Mouse (Mus musculus) liver, adult 2 months (tissue): ENCODE data around the gene Nup210. TPM values are rescaled to one million over a fixed set of nuclear protein-coding genes. Genes with fewer than 3 reads are reported as not detected.

Experiments
- DNase-seq: peaks from one replicate; pipeline ENCODE4 v3.0.0-alpha.2; 2011; ENCODE audit warnings: low read depth, low spot score; ENCODE audit errors: extremely low read depth
- H3K27ac ChIP-seq: fragments of 200-500 bp; replicated peaks from 2 replicates; pipeline ENCODE4 v1.5.1; 2012; ENCODE audit warnings: low read depth, mild to moderate bottlenecking, control low read depth, inconsistent platforms, low read length; ENCODE audit not compliant: insufficient read depth
- H3K27me3 ChIP-seq: fragments of 200-500 bp; 2 replicates; pipeline ENCODE4 v1.6.1; 2012; ENCODE audit warnings: mild to moderate bottlenecking, moderate library complexity, low read length, inconsistent platforms; ENCODE audit not compliant: control insufficient read depth, insufficient read depth
- H3K36me3 ChIP-seq: fragments of 200-500 bp; 2 replicates; pipeline ENCODE4 v1.6.1; 2012; ENCODE audit warnings: low read length, inconsistent platforms; ENCODE audit not compliant: control insufficient read depth, insufficient read depth
- H3K4me1 ChIP-seq: fragments of 200-500 bp; 2 replicates; pipeline ENCODE4 v1.6.1; 2011; ENCODE audit warnings: low read length; ENCODE audit not compliant: control insufficient read depth, insufficient read depth
- H3K4me3 ChIP-seq: fragments of 200-500 bp; 2 replicates; pipeline ENCODE4 v1.5.1; 2011; ENCODE audit warnings: low read depth, mild to moderate bottlenecking, control low read depth, low read length, moderate library complexity; ENCODE audit not compliant: insufficient read depth
- H3K79me2 ChIP-seq: fragments of 200-500 bp; 2 replicates; pipeline ENCODE4 v1.6.1; 2012; ENCODE audit warnings: inconsistent platforms, mild to moderate bottlenecking, low read length, moderate library complexity; ENCODE audit not compliant: control insufficient read depth, insufficient read depth
- H3K9ac ChIP-seq: fragments of 200-500 bp; 2 replicates; pipeline ENCODE4 v1.6.1; 2012; ENCODE audit warnings: low read depth, mild to moderate bottlenecking, control low read depth, inconsistent platforms, low read length
- CTCF ChIP-seq: fragments of 200-500 bp; IDR thresholded peaks from 2 replicates; pipeline ENCODE4 v1.5.1; 2011; ENCODE audit warnings: low read depth, low read length, control low read depth
- POLR2A ChIP-seq: fragments of 200-500 bp; IDR thresholded peaks from 2 replicates; pipeline ENCODE4 v1.6.1; 2011; ENCODE audit warnings: low read length, control low read depth; ENCODE audit not compliant: insufficient read depth; ENCODE audit errors: extremely low read depth
- WGBS: fragments of 180-500 bp; shearing (Covaris S2); methylation state at CpG from one replicate; pipeline ENCODE4 v1.1.7; 2018; 5-methylcytosine and 5-hydroxymethylcytosine counted together
- polyA plus RNA-seq: library from polyadenylated mRNA; depleted of rRNA; stranded (reverse); fragments of >200 nt; gene quantifications from 2 replicates; pipeline ENCODE4 v1.2.3, GENCODE M21; 2012; rRNA removed
- total RNA-seq: library from RNA; depleted of rRNA; stranded (reverse); fragments of >200 nt; gene quantifications from 2 replicates; pipeline ENCODE4 v1.2.3, GENCODE M21; 2014; rRNA removed

Nup210 gene
- total and polyA plus RNA-seq, 2 experiments, result 13.8 to 14.9 TPM

DNA sequence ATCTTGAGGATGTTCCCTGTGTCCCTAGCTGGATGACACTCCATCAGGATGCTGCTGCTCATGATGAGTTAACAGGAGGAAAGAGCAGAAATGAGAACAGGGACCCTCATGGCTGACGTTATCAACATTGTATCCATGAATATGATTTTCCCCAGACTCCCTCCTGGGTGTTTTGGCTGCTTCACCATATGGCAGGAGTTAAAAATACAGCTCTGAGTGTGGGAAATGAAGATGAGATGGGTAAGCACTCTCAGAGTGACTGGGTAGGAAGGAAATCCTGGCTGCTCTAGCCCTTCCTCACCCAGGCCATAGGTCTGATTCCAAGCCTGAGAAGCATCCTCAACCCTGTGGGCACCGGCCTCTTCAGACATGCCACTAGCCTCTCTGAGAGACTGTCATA lies 142.3 kb downstream of the Nup210 start:
- no peaks in the 10 kb centered on the region for H3K36me3 ChIP-seq
- no peak overlapping the region for H3K4me3 ChIP-seq
- no peaks in the 10 kb centered on the region for H3K79me2 ChIP-seq
- H3K4me1 ChIP-seq, result no peaks in the 10 kb centered on the region
- WGBS, result 89% methylated on average over 2 of the region's 2 CpGs
- no peak for DNase-seq
- TF ChIP-seq CTCF, result no peak
- TF ChIP-seq POLR2A, result no peak
- no peaks in the 10 kb centered on the region for H3K27me3 ChIP-seq
- no peak overlapping the region for H3K27ac ChIP-seq
- H3K9ac ChIP-seq, result no peak overlapping the region

DNA sequence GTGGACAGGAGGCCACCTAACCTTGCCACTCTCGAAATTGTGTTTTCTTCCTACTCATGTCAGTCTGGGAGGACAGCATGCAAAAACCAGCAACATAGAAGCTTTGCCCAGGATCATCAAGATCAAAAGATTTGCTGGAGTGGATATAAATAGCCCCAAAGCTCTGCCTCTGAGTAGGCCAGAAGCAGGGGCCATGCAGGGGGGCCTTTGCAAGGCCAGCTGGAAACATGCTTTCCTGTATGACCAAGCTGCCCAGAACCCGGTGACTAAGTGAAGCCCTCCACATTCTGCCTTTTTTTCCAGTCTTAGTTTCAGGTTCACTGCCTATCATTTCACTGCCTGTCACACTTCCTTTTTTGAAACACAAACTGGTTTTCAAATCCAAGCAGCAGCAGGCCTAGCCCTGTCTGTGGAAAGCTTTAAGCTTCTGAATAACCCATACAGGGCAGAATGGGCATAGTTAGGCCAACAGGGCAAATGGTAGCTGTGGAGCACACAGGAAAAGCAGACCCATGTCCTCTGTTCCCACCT lies 147.2 kb downstream of the Nup210 start:
- H3K9ac ChIP-seq, result no peak overlapping the region
- WGBS, result 67% methylated on average over 2 of the region's 2 CpGs

More for the DNA sequence above, 147.2 kb downstream of the Nup210 start:
- DNase-seq, result no peak
- no peaks in the 10 kb centered on the region for H3K36me3 ChIP-seq
- TF ChIP-seq CTCF (no peak), POLR2A (no peak)
- no peaks in the 10 kb centered on the region for H3K27me3 ChIP-seq
- no peaks in the 10 kb centered on the region for H3K4me1 ChIP-seq
- no peak overlapping the region for H3K27ac ChIP-seq
- H3K79me2 ChIP-seq, result no peaks in the 10 kb centered on the region
- H3K4me3 ChIP-seq, result no peak overlapping the region

Other genes with a start within 250 kb of the Nup210 start
- gene Iqsec1, start 128.1 kb downstream of the Nup210 start, total RNA-seq, result 8.9 and 24.2 TPM in 2 replicates
- 61.2 and 69.3 TPM in 2 replicates for gene Iqsec1, start 128.1 kb downstream of the Nup210 start, polyA plus RNA-seq
- gene Hdac11, start 39.8 kb upstream of the Nup210 start, total RNA-seq, result 37.2 and 42.9 TPM in 2 replicates
- gene Hdac11, start 39.8 kb upstream of the Nup210 start, polyA plus RNA-seq, result 58.4 and 60.5 TPM in 2 replicates
- 1.4 and 2.3 TPM in 2 replicates for gene Fbln2, start 95.6 kb upstream of the Nup210 start, total RNA-seq
- 3.4 and 3.5 TPM in 2 replicates for gene Fbln2, start 95.6 kb upstream of the Nup210 start, polyA plus RNA-seq